Mouse (Mus musculus) kidney, postnatal 25 days (tissue): ENCODE results near the gene 2310011J03Rik.
"Not testable (repeated sequence)": the region's sequence is repeated elsewhere in the genome, so short reads cannot be mapped to it uniquely, and the experiment has no call there.

ENCODE experiments used
- DNase-seq, 2 experiments: peaks; one replicate each; pipeline ENCODE4 v3.0.0; 2021; ENCODE audit warnings: mixed read lengths in 2 of 2

The 2310011J03Rik gene

GRCm38 (mm10) chr10:80320340-80320760, at the start of gene 2310011J03Rik:
Gene 2310011J03Rik, minus strand, starts transcription at chr10:80320537.
- peak; percentile 96 for DNase-seq

DNA sequence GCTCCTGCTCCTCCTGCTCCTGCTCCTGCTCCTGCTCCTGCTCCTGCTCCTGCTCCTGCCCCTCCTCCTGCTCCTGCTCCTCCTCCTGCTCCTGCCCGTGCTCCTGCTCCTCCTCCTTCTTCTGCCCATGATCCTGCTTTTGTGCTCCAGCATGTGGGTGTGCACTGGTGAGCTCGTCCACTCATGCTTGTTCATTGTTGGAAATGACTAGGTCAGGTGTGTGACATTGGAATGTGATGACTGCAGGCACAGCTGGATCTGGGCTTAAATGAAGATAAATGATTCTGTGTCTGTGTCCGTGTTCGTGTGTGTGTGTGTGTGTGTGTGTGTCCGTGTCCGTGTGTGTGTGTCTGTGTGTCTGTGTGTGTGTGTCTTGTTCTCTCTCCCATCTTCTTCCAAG, 48.1 kb upstream of the 2310011J03Rik start:
- no peak for DNase-seq

DNA sequence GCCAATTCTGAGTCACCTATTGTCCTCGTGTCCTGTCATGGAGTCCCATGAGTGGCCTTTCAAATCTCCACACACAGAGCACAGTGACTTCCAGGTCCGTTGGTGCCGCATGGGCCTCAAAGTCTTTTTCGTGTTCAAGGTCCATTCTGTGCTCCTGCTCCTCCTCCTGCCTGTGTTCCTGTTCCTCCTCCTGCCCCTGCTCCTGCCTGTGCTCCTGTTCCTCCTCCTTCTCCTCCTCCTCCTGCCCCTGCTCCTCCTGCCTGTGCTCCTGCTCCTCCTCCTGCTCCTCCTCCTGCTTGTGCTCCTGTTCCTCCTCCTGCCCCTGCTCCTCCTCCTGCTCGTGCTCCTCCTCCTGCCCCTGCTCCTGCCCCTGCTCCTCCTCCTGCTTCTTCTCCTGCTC, 47.6 kb upstream of the 2310011J03Rik start:
- no peak for DNase-seq

GRCm38 (mm10) chr10:80365736-80366135, 45.4 kb upstream of the 2310011J03Rik start:
- no peak for DNase-seq

DNA sequence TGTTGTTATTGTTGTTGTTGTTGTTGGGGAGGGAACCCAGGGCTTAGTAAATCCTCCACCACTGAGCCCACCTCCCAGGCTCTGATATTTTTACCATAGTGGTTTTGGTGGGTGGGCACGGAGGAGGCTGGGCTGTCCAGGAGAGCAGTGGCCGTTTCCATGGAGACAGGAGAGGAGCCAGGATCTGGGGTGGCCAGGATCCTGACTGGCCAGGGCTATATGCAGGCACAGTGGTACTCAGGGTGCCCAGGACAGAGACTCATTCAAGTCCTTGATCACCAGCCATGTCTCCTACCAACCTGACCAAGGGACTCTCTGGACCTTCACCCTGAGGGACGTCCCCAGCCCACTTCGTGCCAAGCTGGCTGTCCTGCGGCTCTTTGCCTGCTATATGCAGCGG, 43.4 kb upstream of the 2310011J03Rik start:
- DNase-seq = no peak

DNA sequence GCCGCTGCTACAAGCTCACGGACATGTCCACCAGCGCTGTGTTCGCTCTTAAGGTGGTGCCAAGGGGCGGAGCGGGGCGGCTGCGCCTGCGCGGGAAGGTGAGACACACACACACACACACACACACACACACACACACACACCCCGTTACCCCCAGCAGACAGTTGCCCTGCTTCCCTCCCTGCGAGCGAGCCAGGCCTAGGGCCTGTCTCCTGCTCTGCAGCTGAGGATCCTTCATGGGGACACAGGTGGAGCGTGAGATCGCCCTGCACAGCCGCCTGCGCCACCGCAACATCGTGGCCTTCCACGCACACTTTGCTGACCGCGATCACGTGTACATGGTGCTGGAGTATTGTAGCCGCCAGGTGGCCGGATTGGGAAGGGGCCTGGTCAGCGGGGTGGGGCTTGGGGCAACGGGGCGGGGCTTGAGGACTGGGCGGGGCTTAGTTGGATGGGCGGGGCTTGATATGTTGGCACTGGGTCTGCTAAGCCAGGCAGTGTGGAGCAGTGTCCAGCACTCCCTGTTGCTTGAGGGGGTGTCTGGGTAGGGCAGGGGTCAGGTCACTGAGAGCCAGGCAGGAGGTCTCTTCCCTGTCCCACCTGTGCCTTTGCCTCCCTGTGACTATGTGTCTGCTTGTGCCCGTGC, 37.8 kb upstream of the 2310011J03Rik start:
- DNase-seq = peak; percentile 65 to 77

DNA sequence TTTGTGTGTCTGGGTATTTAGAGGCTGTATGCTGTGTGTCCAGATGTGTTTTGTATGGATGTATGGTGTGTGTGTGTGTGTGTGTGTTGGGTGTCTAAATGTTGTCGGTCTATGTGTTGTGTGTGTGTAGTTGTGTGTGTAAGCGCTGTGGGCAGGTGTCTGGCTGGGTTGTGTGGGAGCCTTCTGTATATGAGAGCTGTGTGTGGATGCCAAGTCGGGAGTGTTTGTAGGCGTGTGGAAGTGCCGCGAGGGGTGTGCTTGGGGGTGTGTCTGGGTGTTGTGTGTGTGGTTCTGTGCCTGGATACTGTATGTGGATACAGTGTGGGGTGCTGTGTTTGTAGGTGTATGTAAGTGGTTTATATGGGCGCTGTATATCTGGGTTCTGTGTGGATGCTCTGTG, 37.0 kb upstream of the 2310011J03Rik start:
- DNase-seq = no peak

DNA sequence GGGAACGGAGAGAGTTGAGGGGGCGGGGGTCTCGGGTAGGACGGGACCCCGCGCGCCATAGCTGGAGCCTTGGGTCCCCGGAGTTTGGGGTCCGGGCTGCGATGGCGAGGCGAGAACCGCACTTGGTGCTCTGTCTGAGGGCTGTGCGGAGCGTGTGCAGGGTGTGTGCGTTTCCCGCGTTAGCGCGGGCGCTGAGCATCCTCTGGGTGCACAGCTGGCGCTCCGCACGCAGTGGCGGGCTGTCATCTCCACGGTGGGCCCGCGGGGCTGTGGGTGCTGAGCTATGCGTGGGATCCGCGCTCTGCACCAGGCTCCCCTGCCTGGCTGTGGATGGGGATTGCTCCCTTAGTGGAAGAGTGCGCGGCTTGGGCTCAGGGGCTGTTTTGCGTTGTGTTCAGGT, 36.4 kb upstream of the 2310011J03Rik start:
- DNase-seq = no peak

GRCm38 (mm10) chr10:80356001-80356682, 35.8 kb upstream of the 2310011J03Rik start, which contains the start of gene Plk5:
Gene Plk5, plus strand, starts transcription at chr10:80356459.
- DNase-seq = no peak

DNA sequence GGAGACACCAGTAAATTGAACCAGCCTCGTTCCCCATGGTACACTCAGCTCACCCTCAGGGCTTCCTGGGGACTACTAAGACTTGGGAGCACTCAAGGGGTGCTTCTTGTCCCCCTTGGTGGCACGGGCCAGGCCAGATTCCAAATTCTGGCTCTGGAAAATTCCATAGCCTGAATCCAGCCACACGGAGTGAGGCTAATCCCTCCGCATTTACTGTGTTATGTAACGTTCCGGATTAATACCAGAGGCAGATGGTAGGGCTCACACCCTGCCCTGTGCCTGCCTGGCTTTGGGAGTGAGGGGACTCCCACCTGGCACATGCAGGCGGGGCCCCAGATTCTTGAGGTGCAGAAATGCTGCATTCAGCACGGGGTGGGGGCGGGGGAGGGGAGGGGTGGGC, 35.1 kb upstream of the 2310011J03Rik start:
- DNase-seq = no peak

GRCm38 (mm10) chr10:80352727-80353126, 32.4 kb upstream of the 2310011J03Rik start:
- DNase-seq = peak in 1 of 2 experiments; percentile 32

DNA sequence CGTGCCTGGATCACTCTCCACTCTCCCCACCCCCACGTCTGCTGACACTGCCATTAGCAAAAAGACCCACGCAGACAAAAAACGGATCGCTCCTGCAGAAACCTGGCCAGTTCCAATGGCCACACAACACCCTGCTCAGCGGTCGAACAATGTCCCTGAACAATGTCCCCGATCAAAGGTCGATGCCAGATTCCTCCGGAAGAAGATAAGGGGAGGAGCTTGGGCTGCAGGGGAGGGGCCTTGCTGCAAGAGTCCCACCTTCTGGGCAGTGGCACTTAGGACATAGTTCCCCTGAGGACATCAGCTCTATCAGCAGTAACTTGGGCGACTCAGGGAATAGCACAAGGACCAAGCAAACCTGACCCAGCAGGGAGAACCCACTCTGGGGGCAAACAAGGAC, 31.6 kb upstream of the 2310011J03Rik start:
- peak; percentile 73 to 86 for DNase-seq

DNA sequence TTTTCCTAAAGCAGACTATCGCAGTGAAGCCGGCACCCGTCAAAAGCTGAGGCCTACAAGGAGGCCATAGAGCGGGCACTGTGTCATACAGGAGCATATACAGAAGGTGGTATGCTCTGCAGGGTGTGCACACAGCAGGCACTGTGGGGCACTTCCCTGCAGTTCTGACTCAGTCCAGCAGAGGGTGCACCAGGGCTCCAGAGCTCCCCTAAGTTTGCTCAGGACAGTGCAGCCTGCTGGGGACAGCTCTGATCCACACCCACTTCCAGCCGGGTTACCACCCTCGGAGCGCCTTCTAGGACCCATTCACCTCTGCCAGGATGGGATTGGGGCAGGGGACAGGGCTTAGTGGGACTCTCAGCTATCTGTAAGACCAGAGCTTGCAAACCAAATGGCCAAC, 30.0 kb upstream of the 2310011J03Rik start:
- DNase-seq = peak; percentile 85 to 93

DNA sequence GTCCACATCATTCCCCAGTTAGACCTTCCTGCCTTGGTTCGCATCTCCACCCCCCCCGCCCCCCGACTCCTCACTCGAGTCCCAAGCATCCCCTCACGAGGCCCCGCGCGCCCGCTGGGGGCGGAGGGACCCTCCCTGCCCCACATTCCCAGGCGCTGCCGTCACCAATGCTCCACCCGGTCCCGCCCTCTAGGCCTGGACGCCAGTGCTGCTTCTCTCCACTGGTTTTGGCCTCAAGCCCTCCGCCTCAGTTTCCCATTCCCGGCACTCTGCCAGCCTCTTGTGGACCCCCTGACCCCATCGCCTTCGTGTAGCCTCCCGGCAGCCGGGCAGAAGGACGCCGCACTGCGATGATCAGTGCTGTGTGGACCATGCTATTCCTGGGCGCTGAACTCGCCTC, 28.6 kb upstream of the 2310011J03Rik start:
- DNase-seq = no peak

GRCm38 (mm10) chr10:80348244-80348781, 28.0 kb upstream of the 2310011J03Rik start, which contains the start of gene Adamtsl5:
Gene Adamtsl5, minus strand, starts transcription at chr10:80348412.
- DNase-seq = peak; percentile 33 to 70

DNA sequence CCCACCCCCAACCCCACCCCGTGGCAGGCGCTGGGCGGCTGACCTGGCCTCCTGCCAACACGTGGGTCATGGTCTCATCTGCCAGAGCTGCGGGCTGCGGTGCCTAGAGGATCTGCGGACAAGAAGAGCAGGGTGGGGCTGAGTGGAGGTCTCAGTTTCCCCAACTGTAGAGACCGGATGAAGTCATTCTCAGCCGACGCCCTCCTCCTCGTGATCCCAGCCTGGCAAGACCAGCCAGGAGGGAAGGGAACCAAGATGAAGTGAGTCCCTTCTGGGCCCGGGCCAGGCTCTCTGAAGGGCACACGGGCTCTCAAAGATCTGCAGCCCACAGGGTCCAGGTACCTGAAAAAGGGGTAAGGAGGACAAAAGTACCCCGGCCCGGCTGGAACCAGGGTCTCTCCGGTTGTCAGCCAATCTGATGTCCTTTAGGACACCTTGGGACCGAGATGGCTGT, 27.2 kb upstream of the 2310011J03Rik start:
- DNase-seq = no peak

GRCm38 (mm10) chr10:80345929-80346328, 25.6 kb upstream of the 2310011J03Rik start:
- not testable (repeated sequence) for DNase-seq

DNA sequence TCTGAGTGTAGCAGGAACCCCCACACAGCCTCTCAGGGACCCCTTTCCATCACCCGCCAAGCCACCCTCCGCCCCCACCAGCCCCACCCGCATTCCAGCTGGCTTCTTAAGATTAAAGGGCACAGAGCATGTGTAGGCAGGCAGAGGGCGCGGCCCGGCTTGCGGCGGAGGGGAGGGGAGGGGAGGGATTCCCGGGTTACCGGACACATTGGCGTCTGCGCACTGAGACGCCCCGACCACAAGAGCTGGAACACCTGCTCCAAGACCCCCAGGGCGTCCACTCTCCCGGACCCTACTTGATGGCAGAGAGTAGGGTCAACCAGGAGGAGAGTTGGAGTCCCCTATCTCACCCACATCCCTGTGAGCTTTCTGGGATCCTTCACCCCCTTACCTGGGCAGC, 24.8 kb upstream of the 2310011J03Rik start:
- no peak for DNase-seq

DNA sequence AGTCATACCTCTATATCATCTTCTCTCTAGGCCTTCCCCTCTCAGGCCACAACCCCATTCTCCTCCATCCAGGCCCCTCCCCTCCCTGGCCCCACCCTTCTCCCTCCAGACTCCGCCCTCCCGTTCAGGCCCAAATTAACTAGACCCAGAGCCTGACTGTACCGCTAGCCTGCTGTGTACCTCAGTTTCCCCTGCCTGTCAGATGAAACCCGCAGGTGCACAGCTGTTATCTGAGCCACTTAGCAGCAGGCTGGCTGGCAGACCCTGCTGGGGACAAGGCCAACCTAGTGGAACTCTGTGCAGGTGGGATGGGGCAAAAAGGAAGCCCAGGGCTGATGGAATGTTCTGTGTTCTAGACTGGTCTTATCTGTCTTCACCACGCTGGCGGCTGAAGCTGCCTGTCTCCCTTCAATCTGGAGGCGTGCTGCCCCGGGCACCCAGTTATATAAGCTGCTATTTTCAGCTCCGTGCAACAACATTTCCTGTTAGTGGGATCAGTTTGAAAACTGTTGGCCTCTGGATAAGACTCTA, 23.9 kb upstream of the 2310011J03Rik start:
- peak in 1 of 2 experiments; percentile 70 for DNase-seq

- no peak for DNase-seq
These were observed 23.1 kb upstream of the 2310011J03Rik start for GRCm38 (mm10) chr10:80343425-80343895.

- DNase-seq = peak; percentile 63 to 76
These were observed 22.6 kb upstream of the 2310011J03Rik start for GRCm38 (mm10) chr10:80342749-80343424.

GRCm38 (mm10) chr10:80342305-80342748, 22.0 kb upstream of the 2310011J03Rik start:
- no peak for DNase-seq
